Mouse (Mus musculus) liver, adult 2 months (tissue): ENCODE data around the gene Aff4. TPM values are rescaled to one million over a fixed set of nuclear protein-coding genes. Genes with fewer than 3 reads are reported as not detected.

Experiments used
- DNase-seq: peaks from one replicate; pipeline ENCODE4 v3.0.0-alpha.2; 2011; ENCODE audit warnings: low read depth, low spot score; ENCODE audit errors: extremely low read depth
- H3K27ac ChIP-seq: fragments of 200-500 bp; replicated peaks from 2 replicates; pipeline ENCODE4 v1.5.1; 2012; ENCODE audit warnings: low read depth, mild to moderate bottlenecking, control low read depth, inconsistent platforms, low read length; ENCODE audit not compliant: insufficient read depth
- H3K27me3 ChIP-seq: fragments of 200-500 bp; 2 replicates; pipeline ENCODE4 v1.6.1; 2012; ENCODE audit warnings: mild to moderate bottlenecking, moderate library complexity, low read length, inconsistent platforms; ENCODE audit not compliant: control insufficient read depth, insufficient read depth
- H3K36me3 ChIP-seq: fragments of 200-500 bp; 2 replicates; pipeline ENCODE4 v1.6.1; 2012; ENCODE audit warnings: low read length, inconsistent platforms; ENCODE audit not compliant: control insufficient read depth, insufficient read depth
- H3K4me1 ChIP-seq: fragments of 200-500 bp; 2 replicates; pipeline ENCODE4 v1.6.1; 2011; ENCODE audit warnings: low read length; ENCODE audit not compliant: control insufficient read depth, insufficient read depth
- H3K4me3 ChIP-seq: fragments of 200-500 bp; 2 replicates; pipeline ENCODE4 v1.5.1; 2011; ENCODE audit warnings: low read depth, mild to moderate bottlenecking, control low read depth, low read length, moderate library complexity; ENCODE audit not compliant: insufficient read depth
- H3K79me2 ChIP-seq: fragments of 200-500 bp; 2 replicates; pipeline ENCODE4 v1.6.1; 2012; ENCODE audit warnings: inconsistent platforms, mild to moderate bottlenecking, low read length, moderate library complexity; ENCODE audit not compliant: control insufficient read depth, insufficient read depth
- H3K9ac ChIP-seq: fragments of 200-500 bp; 2 replicates; pipeline ENCODE4 v1.6.1; 2012; ENCODE audit warnings: low read depth, mild to moderate bottlenecking, control low read depth, inconsistent platforms, low read length
- CTCF ChIP-seq: fragments of 200-500 bp; IDR thresholded peaks from 2 replicates; pipeline ENCODE4 v1.5.1; 2011; ENCODE audit warnings: low read depth, low read length, control low read depth
- POLR2A ChIP-seq: fragments of 200-500 bp; IDR thresholded peaks from 2 replicates; pipeline ENCODE4 v1.6.1; 2011; ENCODE audit warnings: low read length, control low read depth; ENCODE audit not compliant: insufficient read depth; ENCODE audit errors: extremely low read depth
- WGBS: fragments of 180-500 bp; shearing (Covaris S2); methylation state at CpG from one replicate; pipeline ENCODE4 v1.1.7; 2018; 5-methylcytosine and 5-hydroxymethylcytosine counted together
- polyA plus RNA-seq: library from polyadenylated mRNA; depleted of rRNA; stranded (reverse); fragments of >200 nt; gene quantifications from 2 replicates; pipeline ENCODE4 v1.2.3, GENCODE M21; 2012; rRNA removed
- total RNA-seq: library from RNA; depleted of rRNA; stranded (reverse); fragments of >200 nt; gene quantifications from 2 replicates; pipeline ENCODE4 v1.2.3, GENCODE M21; 2014; rRNA removed

The Aff4 gene
- total RNA-seq (32.1 and 40.3 TPM in 2 replicates), polyA plus RNA-seq (7.3 and 8.1 TPM in 2 replicates)

GRCm38 (mm10) chr11:53350291-53351223 is at the start of gene Aff4:
Gene Aff4, plus strand, starts transcription at chr11:53350833.
- Histone ChIP-seq H3K79me2 (peaks cover 14% of the 10 kb centered on the region; the same call in 1 of the 2 replicates), H3K9ac (peak within 1 kb of the TSS; percentile 90), H3K27me3 (no peaks in the 10 kb centered on the region), H3K36me3 (peaks cover 2% of the 10 kb centered on the region; the same call in 1 of the 2 replicates), H3K4me3 (peak within 1 kb of the TSS; percentile 83), H3K27ac (peak within 1 kb of the TSS; percentile 88), H3K4me1 (0 out of 2 replicates have a peak, but pooled peaks cover 1% of the 10 kb centered on the region)
- peak; percentile 60 for DNase-seq
- WGBS, result under 1% methylated on average over 116 of the region's 127 CpGs
- TF ChIP-seq POLR2A (peak; percentile 23), CTCF (0 out of 2 replicates have a peak, but pooled peaks have one; percentile 4)

GRCm38 (mm10) chr11:53301167-53301515 is 49.5 kb upstream of the Aff4 start:
- DNase-seq, result no peak
- H3K4me1 ChIP-seq, result peaks cover 23% of the 10 kb centered on the region
- TF ChIP-seq POLR2A (no peak), CTCF (no peak)
- H3K4me3 ChIP-seq, result peak overlapping the region; percentile 81
- H3K27me3 ChIP-seq, result no peaks in the 10 kb centered on the region
- H3K27ac ChIP-seq, result peak overlapping the region; percentile 92
- WGBS, result 53% methylated on average over 9 of the region's 9 CpGs
- H3K36me3 ChIP-seq, result 0 out of 2 replicates have a peak, but pooled peaks cover 3% of the 10 kb centered on the region
- H3K79me2 ChIP-seq, result peaks cover 19% of the 10 kb centered on the region; the same call in 1 of the 2 replicates
- H3K9ac ChIP-seq, result peak overlapping the region; percentile 83

DNA sequence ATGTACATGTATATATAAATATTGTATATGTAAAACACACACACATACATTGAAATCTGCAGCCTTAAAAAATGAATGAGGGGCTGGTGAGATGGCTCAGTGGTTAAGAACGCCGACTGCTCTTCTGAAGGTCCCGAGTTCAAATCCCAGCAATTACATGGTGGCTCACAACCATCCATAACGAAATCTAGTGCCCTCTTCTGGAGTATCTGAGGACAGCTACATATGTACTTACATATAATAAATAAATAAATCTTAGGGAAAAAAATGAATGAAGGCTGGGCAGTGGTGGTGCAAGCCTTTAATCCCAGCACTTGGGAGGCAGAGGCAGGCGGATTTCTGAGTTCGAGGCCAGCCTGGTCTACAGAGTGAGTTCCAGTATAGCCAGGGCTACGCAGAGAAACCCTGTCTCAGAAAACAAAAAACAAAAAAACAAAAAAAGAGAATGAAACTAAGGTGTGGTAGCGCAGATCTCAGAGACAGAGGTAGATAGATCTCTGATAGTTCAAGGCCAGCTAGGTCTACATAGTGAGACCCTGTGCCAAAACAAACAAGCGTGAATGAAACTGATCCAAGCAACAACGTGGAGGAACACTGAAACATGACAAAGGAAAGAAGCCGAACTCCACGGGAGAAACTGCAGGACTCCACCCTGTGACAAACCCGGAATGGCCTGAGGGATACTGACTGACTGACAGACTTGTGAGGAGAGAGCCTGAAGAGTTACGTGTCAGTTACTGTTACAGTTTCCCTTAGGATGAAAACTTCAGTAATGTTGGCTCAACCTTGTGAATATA is 46.4 kb upstream of the Aff4 start:
- Histone ChIP-seq H3K27me3 (no peaks in the 10 kb centered on the region), H3K4me1 (peaks cover 22% of the 10 kb centered on the region), H3K9ac (no peak overlapping the region), H3K79me2 (no peaks in the 10 kb centered on the region; the same call in 1 of the 2 replicates), H3K27ac (peak overlapping the region; percentile 17; the same call in 1 of the 2 replicates), H3K4me3 (no peak overlapping the region), H3K36me3 (no peaks in the 10 kb centered on the region)
- peak; percentile 82 for DNase-seq
- WGBS, result 65% methylated on average over 14 of the region's 14 CpGs
- no peak for TF ChIP-seq CTCF
- TF ChIP-seq POLR2A, result no peak

DNA sequence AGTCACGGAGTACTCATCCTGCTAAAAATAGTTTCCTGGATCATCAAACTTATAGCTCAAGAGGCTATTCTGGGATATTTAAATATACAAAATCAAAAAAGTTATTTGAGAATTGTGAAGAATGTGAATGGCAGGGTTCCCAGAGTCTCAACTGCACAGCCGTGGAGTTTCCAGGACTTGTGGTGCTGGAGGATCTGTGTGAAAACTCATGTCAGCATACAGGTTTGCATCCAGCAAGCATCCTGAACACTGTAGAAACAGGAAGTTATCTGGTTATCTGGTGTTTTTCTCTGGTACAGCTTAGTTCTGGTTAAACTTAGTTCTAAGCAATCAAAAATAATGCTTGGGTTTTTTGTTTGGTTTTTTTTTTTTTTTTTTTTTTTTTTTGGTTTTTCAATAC is 43.7 kb upstream of the Aff4 start:
- 62% methylated on average over 2 of the region's 2 CpGs for WGBS
- Histone ChIP-seq H3K27me3 (no peaks in the 10 kb centered on the region), H3K4me3 (no peak overlapping the region), H3K27ac (no peak overlapping the region), H3K4me1 (peaks cover 17% of the 10 kb centered on the region), H3K9ac (no peak overlapping the region), H3K36me3 (no peaks in the 10 kb centered on the region), H3K79me2 (no peaks in the 10 kb centered on the region)
- peak; percentile 31 for DNase-seq
- TF ChIP-seq CTCF (no peak), POLR2A (no peak)

GRCm38 (mm10) chr11:53307558-53308065 is 43.0 kb upstream of the Aff4 start:
- no peaks in the 10 kb centered on the region for H3K36me3 ChIP-seq
- H3K27ac ChIP-seq, result peak overlapping the region; percentile 93
- H3K27me3 ChIP-seq, result no peaks in the 10 kb centered on the region
- no peaks in the 10 kb centered on the region for H3K79me2 ChIP-seq
- 0 out of 2 replicates have a peak overlapping the region, but pooled peaks have one; percentile 1 for H3K9ac ChIP-seq
- H3K4me1 ChIP-seq, result peaks cover 17% of the 10 kb centered on the region
- 42% methylated on average over 10 of the region's 10 CpGs for WGBS
- peak; percentile 43 for DNase-seq
- TF ChIP-seq CTCF (no peak), POLR2A (no peak)
- no peak overlapping the region for H3K4me3 ChIP-seq
